Mouse (Mus musculus): ENCODE results near the gene Mdm2. TPM values are rescaled to one million over a fixed set of nuclear protein-coding genes. Genes with fewer than 3 reads are reported as not detected.

Mdm2 gene
- polyA plus RNA-seq, 1 experiment from 2014 or later, result 59.7 TPM

DNA sequence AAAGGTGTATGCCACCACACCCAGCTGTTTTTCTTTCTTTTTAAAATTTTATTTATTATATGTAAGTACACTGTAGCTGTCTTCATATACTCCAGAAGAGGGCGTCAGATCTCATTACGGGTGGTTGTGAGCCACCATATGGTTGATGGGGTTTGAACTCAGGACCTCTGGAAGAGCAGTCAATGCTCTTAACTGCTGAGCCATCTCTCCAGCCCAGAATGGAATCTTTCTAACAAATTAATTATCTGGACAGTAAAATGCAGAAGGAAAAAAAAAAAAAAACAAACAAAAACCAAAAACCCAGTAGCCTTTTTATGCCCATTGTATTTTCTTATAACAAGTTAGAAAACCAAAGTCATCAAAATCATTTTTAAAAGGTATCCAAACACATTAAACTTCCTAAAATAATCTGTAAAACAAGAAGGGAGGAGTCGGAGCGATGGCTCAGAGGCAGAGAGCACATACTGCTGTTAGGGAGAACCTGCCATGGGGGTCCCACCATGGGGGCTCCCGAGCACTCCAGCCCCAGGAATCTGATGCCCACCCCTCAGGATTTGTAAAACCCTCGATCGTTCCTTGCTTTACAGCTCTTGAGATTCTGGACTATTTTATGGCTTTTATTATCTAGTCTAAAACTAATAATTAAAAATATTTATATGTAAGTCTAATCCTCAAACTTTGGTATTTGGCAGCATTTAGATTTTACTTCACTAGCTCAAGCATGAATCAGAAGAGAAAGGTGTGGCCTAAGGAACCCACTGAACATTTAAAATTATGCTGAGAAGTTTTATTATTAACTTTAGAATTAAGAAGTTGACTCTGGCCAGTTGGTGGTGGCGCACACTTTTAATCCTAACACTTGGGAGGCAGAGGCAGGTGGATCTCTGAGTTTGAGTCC, 43.4 kb upstream of the Mdm2 start:
- ATAC-seq (ENCODE audit: insufficient number of reproducible peaks, insufficient read depth, low FRiP score, low TSS enrichment, low read depth), result no peak
- WGBS, result 92% methylated on average over 8 of the region's 8 CpGs
- H3K36me3 ChIP-seq, result peaks cover 91% of the 10 kb centered on the region
- H3K27me3 ChIP-seq, result no peaks in the 10 kb centered on the region
- H3K4me1 ChIP-seq (replicated peaks), result no peaks in the 10 kb centered on the region
- H3K9me3 ChIP-seq, result no peaks in the 10 kb centered on the region
- H3K4me3 ChIP-seq (replicated peaks), result no peak overlapping the region
- H3K9ac ChIP-seq (replicated peaks), result no peak overlapping the region
- no peak overlapping the region for H3K4me2 ChIP-seq
- H3K27ac ChIP-seq, result no peak overlapping the region

DNA sequence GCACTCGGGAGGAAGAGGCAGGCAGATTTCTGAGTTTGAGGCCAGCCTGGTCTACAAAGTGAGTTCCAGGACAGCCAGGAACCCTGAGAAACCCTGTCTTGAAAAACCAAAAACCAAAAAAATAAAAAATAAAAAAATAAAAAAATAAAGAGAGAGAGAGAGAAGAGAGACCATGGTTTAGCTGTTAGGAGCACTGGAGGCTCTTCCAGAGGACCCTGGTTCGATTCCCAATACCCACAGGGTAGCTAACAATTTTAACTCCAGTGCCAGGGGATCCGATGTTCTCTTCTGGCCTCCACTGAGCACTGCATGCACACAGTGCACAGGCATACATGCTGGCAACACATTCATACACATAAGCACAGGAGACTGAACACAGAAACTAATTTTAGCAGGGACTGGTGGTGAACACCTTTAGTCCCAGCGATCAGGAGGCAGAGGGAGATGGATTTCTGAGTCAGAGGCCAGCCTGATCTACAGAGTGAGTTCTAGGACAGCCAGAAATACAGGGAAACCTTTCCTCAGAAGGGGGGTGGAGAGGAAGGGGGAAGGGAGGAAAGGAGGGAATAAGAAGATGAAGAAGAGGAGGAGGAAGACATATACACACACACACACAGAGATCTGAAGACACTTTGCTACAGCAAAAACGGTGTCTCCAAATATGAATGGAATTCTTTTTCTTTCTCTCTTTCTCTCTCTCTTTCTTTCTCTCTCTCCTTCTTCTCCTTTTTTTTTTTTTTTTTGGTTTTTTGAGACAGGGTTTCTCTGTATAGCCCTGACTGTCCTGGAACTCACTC, 42.5 kb upstream of the Mdm2 start:
- H3K27me3 ChIP-seq, result no peaks in the 10 kb centered on the region
- no peak for ATAC-seq (ENCODE audit: insufficient number of reproducible peaks, insufficient read depth, low FRiP score, low TSS enrichment, low read depth)
- no peaks in the 10 kb centered on the region for H3K4me1 ChIP-seq (replicated peaks)
- WGBS, result 89% methylated on average over 5 of the region's 5 CpGs
- H3K36me3 ChIP-seq, result peaks cover 91% of the 10 kb centered on the region
- H3K9me3 ChIP-seq, result no peaks in the 10 kb centered on the region
- H3K9ac ChIP-seq (replicated peaks), result no peak overlapping the region
- no peak overlapping the region for H3K4me3 ChIP-seq (replicated peaks)
- no peak overlapping the region for H3K4me2 ChIP-seq
- H3K27ac ChIP-seq, result no peak overlapping the region

DNA sequence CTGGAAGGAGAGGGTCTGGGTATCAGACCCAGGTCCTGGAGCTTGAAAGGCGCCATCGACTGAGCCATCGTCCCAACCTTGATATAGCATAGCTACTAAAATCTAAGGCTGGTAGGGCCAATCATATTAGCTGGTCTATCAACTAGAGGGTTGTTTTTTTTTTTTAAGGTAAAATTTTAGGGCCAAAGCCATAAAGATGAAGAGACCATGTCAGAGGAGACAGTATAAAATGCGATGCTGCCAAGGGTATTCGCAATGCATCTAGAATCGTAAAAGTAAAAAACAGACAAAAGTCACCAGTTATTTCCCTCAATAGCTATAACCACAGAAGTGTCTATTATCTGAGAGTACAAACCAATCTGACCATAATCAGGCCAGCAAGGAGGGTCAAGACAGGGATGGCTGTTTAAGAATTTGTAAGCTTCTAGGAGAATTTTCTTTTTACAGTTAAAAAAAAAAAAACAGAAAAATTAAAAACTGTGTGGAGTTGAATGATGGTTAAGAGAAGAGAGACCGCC, 41.8 kb upstream of the Mdm2 start:
- no peak overlapping the region for H3K9ac ChIP-seq (replicated peaks)
- no peaks in the 10 kb centered on the region for H3K9me3 ChIP-seq
- WGBS, result 96% methylated on average over 7 of the region's 7 CpGs
- H3K4me1 ChIP-seq (replicated peaks), result no peaks in the 10 kb centered on the region
- H3K27ac ChIP-seq, result no peak overlapping the region
- no peak for ATAC-seq (ENCODE audit: insufficient number of reproducible peaks, insufficient read depth, low FRiP score, low TSS enrichment, low read depth)
- H3K36me3 ChIP-seq, result peaks cover 91% of the 10 kb centered on the region
- H3K4me2 ChIP-seq, result no peak overlapping the region
- no peak overlapping the region for H3K4me3 ChIP-seq (replicated peaks)
- no peaks in the 10 kb centered on the region for H3K27me3 ChIP-seq

DNA sequence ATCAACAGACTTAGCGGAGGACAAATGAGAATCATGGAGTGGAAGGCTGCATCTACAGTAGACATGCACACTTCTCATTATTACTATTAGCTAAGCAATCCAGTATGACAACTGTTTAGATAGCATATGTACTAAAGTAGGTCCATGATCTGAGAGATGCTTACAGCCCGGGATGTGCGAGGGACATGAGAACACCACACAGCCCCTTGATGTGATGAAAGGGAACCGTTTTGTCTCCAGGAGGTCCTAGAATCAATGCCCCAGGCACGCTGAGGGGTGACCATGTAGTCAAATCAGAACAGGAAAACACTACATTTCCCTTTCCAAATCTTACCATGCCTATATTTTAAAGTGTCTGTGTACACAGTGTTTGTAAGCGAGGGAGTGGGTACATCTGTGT, 41.2 kb upstream of the Mdm2 start:
- no peak for ATAC-seq (ENCODE audit: insufficient number of reproducible peaks, insufficient read depth, low FRiP score, low TSS enrichment, low read depth)
- Histone ChIP-seq H3K27me3 (no peaks in the 10 kb centered on the region), H3K27ac (no peak overlapping the region), H3K9ac (replicated peaks) (no peak overlapping the region), H3K4me3 (replicated peaks) (no peak overlapping the region), H3K4me2 (no peak overlapping the region), H3K36me3 (peaks cover 86% of the 10 kb centered on the region), H3K9me3 (no peaks in the 10 kb centered on the region), H3K4me1 (replicated peaks) (no peaks in the 10 kb centered on the region)
- 96% methylated on average over 6 of the region's 6 CpGs for WGBS

DNA sequence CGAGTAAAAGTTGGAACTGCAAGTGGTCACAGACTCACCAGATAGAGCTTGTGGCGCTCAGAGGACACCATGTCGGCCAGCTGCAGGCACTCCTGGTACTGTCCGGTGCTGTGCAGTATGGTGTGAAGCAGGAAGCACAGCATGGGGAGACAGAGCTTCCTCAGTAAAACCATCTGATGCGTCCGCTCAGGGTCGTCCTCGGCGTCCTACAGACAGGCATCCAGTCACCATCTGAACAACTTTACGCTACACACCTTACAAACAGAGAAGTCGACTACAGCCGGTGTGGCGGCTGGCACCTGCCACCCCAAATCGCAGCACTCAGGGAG, 40.7 kb upstream of the Mdm2 start:
- Histone ChIP-seq H3K4me2 (no peak overlapping the region), H3K36me3 (peaks cover 82% of the 10 kb centered on the region), H3K4me3 (replicated peaks) (no peak overlapping the region), H3K4me1 (replicated peaks) (no peaks in the 10 kb centered on the region), H3K27ac (no peak overlapping the region), H3K9ac (replicated peaks) (no peak overlapping the region), H3K27me3 (no peaks in the 10 kb centered on the region), H3K9me3 (no peaks in the 10 kb centered on the region)
- 97% methylated on average over 14 of the region's 14 CpGs for WGBS
- no peak for ATAC-seq (ENCODE audit: insufficient number of reproducible peaks, insufficient read depth, low FRiP score, low TSS enrichment, low read depth)

DNA sequence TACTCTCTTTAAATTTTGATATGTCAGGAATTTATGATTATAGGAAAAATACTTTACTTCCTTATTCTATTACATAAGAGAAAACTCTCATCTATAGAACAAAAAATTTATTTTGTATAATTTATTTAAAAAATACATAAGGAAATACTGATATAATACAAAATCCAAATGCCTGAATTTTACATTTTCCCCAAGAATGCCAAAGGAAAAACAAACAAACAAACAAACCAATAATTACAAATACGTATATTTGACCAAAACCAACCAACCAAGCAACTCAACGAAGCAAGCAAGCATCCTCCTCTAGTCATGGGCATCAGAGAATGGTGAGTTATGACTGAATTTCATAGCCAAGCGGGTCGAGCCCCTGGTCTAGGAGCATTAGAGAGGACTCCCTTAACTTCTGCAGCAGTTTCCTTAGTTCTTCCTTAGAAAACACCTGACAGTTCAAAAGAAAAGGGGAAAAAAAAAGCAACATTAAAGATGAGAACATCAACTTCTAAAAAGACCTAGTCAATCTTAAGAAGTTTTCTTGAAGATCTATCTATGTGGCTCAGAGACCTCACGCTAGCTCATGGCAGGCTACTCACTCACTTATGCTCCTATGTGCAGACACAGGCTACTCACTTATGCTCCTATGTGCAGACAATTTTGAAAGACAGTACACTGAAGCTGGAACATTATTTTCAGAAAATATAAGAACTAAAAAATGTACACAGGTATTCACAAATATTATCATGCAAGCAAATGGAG, 40.1 kb upstream of the Mdm2 start:
- H3K27ac ChIP-seq, result no peak overlapping the region
- no peaks in the 10 kb centered on the region for H3K27me3 ChIP-seq
- WGBS, result 95% methylated on average over 5 of the region's 5 CpGs
- H3K9me3 ChIP-seq, result no peaks in the 10 kb centered on the region
- no peak overlapping the region for H3K4me2 ChIP-seq
- no peak overlapping the region for H3K9ac ChIP-seq (replicated peaks)
- H3K36me3 ChIP-seq, result peaks cover 77% of the 10 kb centered on the region
- no peak for ATAC-seq (ENCODE audit: insufficient number of reproducible peaks, insufficient read depth, low FRiP score, low TSS enrichment, low read depth)
- H3K4me1 ChIP-seq (replicated peaks), result no peaks in the 10 kb centered on the region
- no peak overlapping the region for H3K4me3 ChIP-seq (replicated peaks)

DNA sequence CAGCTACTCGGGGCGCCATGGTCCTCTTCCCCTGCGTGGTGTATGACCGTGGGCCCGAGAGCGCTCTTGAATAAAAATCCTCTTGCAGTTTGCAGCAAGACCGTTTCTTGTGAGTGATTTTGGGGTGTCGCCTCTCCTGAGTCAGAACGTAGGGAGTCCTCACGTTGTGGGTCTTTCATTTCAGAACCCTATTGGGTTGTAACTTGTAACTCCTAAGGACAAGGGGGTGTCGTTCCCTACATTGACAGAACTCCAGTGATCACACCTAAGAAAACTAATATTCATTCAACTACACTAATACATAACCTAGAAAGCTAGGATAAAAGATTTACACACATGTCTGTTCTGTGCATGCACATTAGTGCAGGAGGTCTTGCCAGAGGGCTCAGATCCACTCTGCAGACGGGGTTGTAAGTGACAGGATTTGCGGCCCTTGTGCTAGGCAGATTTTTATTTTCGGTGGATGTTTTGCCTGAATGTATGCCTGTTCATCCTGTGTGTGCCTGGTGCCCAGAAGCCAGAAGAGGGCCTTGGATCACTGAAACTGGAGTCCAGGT, 39.3 kb upstream of the Mdm2 start:
- peaks cover 68% of the 10 kb centered on the region for H3K36me3 ChIP-seq
- no peak overlapping the region for H3K27ac ChIP-seq
- no peak overlapping the region for H3K4me3 ChIP-seq (replicated peaks)
- no peaks in the 10 kb centered on the region for H3K27me3 ChIP-seq
- H3K4me2 ChIP-seq, result no peak overlapping the region
- ATAC-seq (ENCODE audit: insufficient number of reproducible peaks, insufficient read depth, low FRiP score, low TSS enrichment, low read depth), result no peak
- peaks cover 7% of the 10 kb centered on the region for H3K4me1 ChIP-seq (replicated peaks)
- WGBS, result 91% methylated on average over 14 of the region's 14 CpGs
- no peak overlapping the region for H3K9ac ChIP-seq (replicated peaks)
- H3K9me3 ChIP-seq, result no peaks in the 10 kb centered on the region

DNA sequence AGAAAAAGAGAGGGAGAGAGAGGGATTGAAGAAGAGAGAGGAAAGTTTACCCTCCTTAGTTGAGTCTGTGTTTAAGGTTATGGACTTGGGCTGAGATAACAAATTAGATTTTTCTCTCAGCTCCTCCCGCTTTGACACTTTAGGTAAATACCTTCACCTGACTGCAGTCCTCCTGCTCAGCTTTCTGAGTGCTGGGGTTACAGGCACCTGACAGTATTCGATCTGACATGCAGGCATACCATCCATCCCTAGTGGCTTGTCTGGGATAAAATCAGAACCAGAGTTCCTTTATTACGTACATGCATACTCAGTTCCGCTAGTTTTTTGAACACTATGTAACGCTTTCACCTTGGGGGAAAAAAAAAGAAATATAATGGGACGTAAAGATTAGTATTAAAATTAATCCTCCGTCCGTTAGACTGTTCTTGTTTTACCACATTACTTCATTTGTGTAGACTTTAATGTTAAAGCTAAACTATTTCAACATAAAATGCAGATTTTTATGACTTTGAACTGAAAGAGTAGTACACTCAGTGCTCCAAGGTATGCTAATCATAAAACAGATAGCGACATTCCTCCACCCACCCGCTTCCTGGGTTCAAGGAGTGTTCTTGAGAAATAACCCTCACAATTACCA, 38.6 kb upstream of the Mdm2 start:
- Histone ChIP-seq H3K4me3 (replicated peaks) (no peak overlapping the region), H3K36me3 (peaks cover 61% of the 10 kb centered on the region), H3K4me1 (replicated peaks) (peaks cover 12% of the 10 kb centered on the region), H3K4me2 (no peak overlapping the region), H3K9me3 (no peaks in the 10 kb centered on the region), H3K27me3 (no peaks in the 10 kb centered on the region), H3K9ac (replicated peaks) (no peak overlapping the region), H3K27ac (no peak overlapping the region)
- 96% methylated on average over 10 of the region's 10 CpGs for WGBS
- no peak for ATAC-seq (ENCODE audit: insufficient number of reproducible peaks, insufficient read depth, low FRiP score, low TSS enrichment, low read depth)

DNA sequence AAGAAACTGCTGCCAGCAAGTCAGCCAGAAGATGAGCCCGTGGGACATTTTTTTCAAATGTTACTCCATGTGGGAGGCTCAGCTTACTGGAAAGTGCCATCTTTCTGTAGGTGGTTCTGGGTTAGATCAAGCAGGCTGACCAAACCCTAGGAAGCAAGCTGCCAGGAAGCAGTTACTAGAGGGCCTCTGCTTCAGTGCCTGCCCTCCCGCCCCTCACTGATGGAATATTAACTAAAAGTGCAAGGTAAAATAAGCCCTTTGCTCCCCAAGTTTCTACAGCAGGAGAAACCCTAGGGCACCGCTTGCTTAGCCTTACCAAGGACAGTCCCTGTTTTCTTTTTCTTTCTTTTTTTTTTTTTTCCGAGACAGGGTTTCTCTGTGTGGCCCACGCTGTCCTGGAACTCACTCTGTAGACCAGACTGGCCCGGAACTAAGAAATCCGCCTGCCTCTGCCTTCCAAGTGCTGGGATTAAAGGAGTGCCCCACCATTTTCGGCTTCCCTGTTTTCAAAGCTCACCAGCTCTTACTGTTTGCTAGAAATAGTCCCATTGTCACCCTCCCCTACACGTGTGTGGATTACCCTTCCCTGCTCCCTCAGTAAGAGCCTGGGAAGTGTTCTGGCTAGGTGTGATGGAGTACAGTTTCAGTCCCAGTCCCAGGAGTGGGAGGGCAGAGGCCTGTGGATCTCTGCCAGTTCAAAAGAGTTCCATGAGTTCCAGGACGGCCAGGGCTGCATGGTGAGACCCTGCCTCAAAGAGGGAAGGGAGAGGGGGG, 37.9 kb upstream of the Mdm2 start:
- H3K27ac ChIP-seq, result no peak overlapping the region
- H3K9me3 ChIP-seq, result no peaks in the 10 kb centered on the region
- peaks cover 18% of the 10 kb centered on the region for H3K4me1 ChIP-seq (replicated peaks)
- H3K9ac ChIP-seq (replicated peaks), result no peak overlapping the region
- WGBS, result 88% methylated on average over 10 of the region's 10 CpGs
- no peak overlapping the region for H3K4me3 ChIP-seq (replicated peaks)
- peaks cover 59% of the 10 kb centered on the region for H3K36me3 ChIP-seq
- no peak overlapping the region for H3K4me2 ChIP-seq
- H3K27me3 ChIP-seq, result no peaks in the 10 kb centered on the region
- ATAC-seq (ENCODE audit: insufficient number of reproducible peaks, insufficient read depth, low FRiP score, low TSS enrichment, low read depth), result no peak

DNA sequence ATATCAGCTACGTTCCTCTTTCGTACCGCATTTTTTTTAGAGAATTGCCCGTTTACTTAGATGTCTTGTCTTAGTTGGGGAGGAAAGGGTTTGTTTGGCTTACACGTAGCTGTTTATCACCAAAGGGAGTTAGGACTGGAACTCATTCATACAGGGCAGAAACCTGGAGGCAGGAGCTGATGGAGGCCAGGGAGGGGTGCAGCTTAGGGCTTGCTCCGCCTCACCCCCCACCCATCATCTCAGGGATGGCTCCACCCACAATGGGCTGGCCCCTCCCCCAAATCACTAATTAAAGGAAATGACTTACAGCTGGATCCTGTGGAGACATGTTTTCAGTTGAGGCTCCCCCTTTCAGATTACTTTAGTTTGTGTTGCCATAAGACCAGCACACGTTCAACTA, 37.2 kb upstream of the Mdm2 start:
- peaks cover 18% of the 10 kb centered on the region for H3K4me1 ChIP-seq (replicated peaks)
- WGBS, result 91% methylated on average over 7 of the region's 7 CpGs
- peaks cover 53% of the 10 kb centered on the region for H3K36me3 ChIP-seq
- H3K9ac ChIP-seq (replicated peaks), result no peak overlapping the region
- no peak for ATAC-seq (ENCODE audit: insufficient number of reproducible peaks, insufficient read depth, low FRiP score, low TSS enrichment, low read depth)
- no peak overlapping the region for H3K4me2 ChIP-seq
- H3K9me3 ChIP-seq, result no peaks in the 10 kb centered on the region
- H3K27ac ChIP-seq, result no peak overlapping the region
- H3K4me3 ChIP-seq (replicated peaks), result no peak overlapping the region
- H3K27me3 ChIP-seq, result no peaks in the 10 kb centered on the region
